Mouse (Mus musculus) megakaryocyte, embryonic 14.5 days (primary cell): ENCODE data around the gene Npepl1. TPM values are rescaled to one million over a fixed set of nuclear protein-coding genes. Genes with fewer than 3 reads are reported as not detected.

ENCODE experiments used
- H3K27me3 ChIP-seq: replicated peaks from 2 replicates; pipeline ENCODE3; 2012; ENCODE audit warnings: inconsistent platforms
- H3K36me3 ChIP-seq: replicated peaks from 2 replicates; pipeline ENCODE3; 2012; ENCODE audit warnings: low read length, inconsistent platforms, mixed read lengths
- H3K4me1 ChIP-seq: 2 replicates; pipeline ENCODE4 v1.6.1; 2012; ENCODE audit warnings: inconsistent platforms
- H3K4me3 ChIP-seq: replicated peaks from 2 replicates; pipeline ENCODE3; 2012; ENCODE audit warnings: moderate library complexity, mild to moderate bottlenecking, inconsistent platforms
- H3K9me3 ChIP-seq: 2 replicates; pipeline ENCODE4 v1.6.1; 2012; ENCODE audit warnings: inconsistent platforms
- FLI1 ChIP-seq: IDR thresholded peaks from 2 replicates; pipeline ENCODE4 v1.6.1; 2012; ENCODE audit warnings: low read length, inconsistent platforms, mixed read lengths
- GATA1 ChIP-seq: IDR thresholded peaks from 3 replicates; pipeline ENCODE4 v1.6.1; 2012; ENCODE audit warnings: mixed read lengths, low read length, inconsistent platforms, borderline replicate concordance
- polyA plus RNA-seq: library from polyadenylated mRNA; stranded (reverse); fragments of >175 nt; gene quantifications from 2 replicates; pipeline ENCODE4 v1.2.3, GENCODE M21; 2012; ENCODE audit warnings: low replicate concordance; ENCODE audit not compliant: insufficient read depth

Gene Npepl1
- 121 and 165 TPM in 2 replicates for polyA plus RNA-seq

- Histone ChIP-seq H3K4me1 (peaks cover 22% of the 10 kb centered on the region), H3K4me3 (peak within 1 kb of the TSS; percentile 95), H3K36me3 (peaks cover 42% of the 10 kb centered on the region), H3K27me3 (no peaks in the 10 kb centered on the region), H3K9me3 (no peaks in the 10 kb centered on the region)
- TF ChIP-seq FLI1, result no peak
- TF ChIP-seq GATA1, result no peak
Observed at GRCm38 (mm10) chr2:174109991-174110782, at the start of gene Npepl1. Gene Npepl1 (plus strand): TSS chr2:174110349.

GRCm38 (mm10) chr2:174061219-174061618 lies 48.9 kb upstream of the Npepl1 start:
- Histone ChIP-seq H3K36me3 (no peaks in the 10 kb centered on the region), H3K9me3 (peaks cover 53% of the 10 kb centered on the region), H3K4me1 (no peaks in the 10 kb centered on the region), H3K4me3 (no peak overlapping the region), H3K27me3 (peaks cover 5% of the 10 kb centered on the region)
- no peak for TF ChIP-seq GATA1
- TF ChIP-seq FLI1, result no peak

GRCm38 (mm10) chr2:174063074-174063473 lies 47.1 kb upstream of the Npepl1 start:
- H3K4me1 ChIP-seq, result no peaks in the 10 kb centered on the region
- H3K36me3 ChIP-seq, result no peaks in the 10 kb centered on the region
- H3K9me3 ChIP-seq, result peaks cover 44% of the 10 kb centered on the region
- no peak overlapping the region for H3K4me3 ChIP-seq
- TF ChIP-seq FLI1 (no peak), GATA1 (no peak)
- peaks cover 7% of the 10 kb centered on the region for H3K27me3 ChIP-seq

GRCm38 (mm10) chr2:174063527-174064211 lies 46.5 kb upstream of the Npepl1 start:
- Histone ChIP-seq H3K4me3 (no peak overlapping the region), H3K36me3 (no peaks in the 10 kb centered on the region), H3K27me3 (peaks cover 5% of the 10 kb centered on the region), H3K4me1 (no peaks in the 10 kb centered on the region), H3K9me3 (peaks cover 42% of the 10 kb centered on the region)
- TF ChIP-seq GATA1, result no peak
- TF ChIP-seq FLI1, result no peak

GRCm38 (mm10) chr2:174067793-174068419 lies 42.2 kb upstream of the Npepl1 start:
- TF ChIP-seq FLI1 (no peak), GATA1 (no peak)
- H3K4me3 ChIP-seq, result no peak overlapping the region
- no peaks in the 10 kb centered on the region for H3K36me3 ChIP-seq
- H3K9me3 ChIP-seq, result peaks cover 13% of the 10 kb centered on the region
- H3K4me1 ChIP-seq, result no peaks in the 10 kb centered on the region
- peaks cover 22% of the 10 kb centered on the region for H3K27me3 ChIP-seq

GRCm38 (mm10) chr2:174069532-174070049 lies 40.6 kb upstream of the Npepl1 start:
- no peak for TF ChIP-seq GATA1
- no peak for TF ChIP-seq FLI1
- H3K27me3 ChIP-seq, result peaks cover 22% of the 10 kb centered on the region
- H3K4me3 ChIP-seq, result no peak overlapping the region
- peaks cover 9% of the 10 kb centered on the region for H3K9me3 ChIP-seq
- H3K36me3 ChIP-seq, result no peaks in the 10 kb centered on the region
- H3K4me1 ChIP-seq, result no peaks in the 10 kb centered on the region

GRCm38 (mm10) chr2:174071406-174071805 lies 38.7 kb upstream of the Npepl1 start:
- TF ChIP-seq FLI1 (no peak), GATA1 (no peak)
- no peaks in the 10 kb centered on the region for H3K36me3 ChIP-seq
- peaks cover 22% of the 10 kb centered on the region for H3K27me3 ChIP-seq

GRCm38 (mm10) chr2:174073156-174073790 lies 36.9 kb upstream of the Npepl1 start:
- peaks cover 20% of the 10 kb centered on the region for H3K27me3 ChIP-seq
- H3K4me1 ChIP-seq, result peaks cover 15% of the 10 kb centered on the region
- TF ChIP-seq FLI1, result no peak
- TF ChIP-seq GATA1, result no peak

More at GRCm38 (mm10) chr2:174071406-174071805, 38.7 kb upstream of the Npepl1 start:
- peaks cover 9% of the 10 kb centered on the region for H3K9me3 ChIP-seq
- peaks cover 11% of the 10 kb centered on the region for H3K4me1 ChIP-seq
- H3K4me3 ChIP-seq, result no peak overlapping the region

GRCm38 (mm10) chr2:174074621-174075020 lies 35.5 kb upstream of the Npepl1 start:
- TF ChIP-seq FLI1 (no peak), GATA1 (no peak)
- no peaks in the 10 kb centered on the region for H3K9me3 ChIP-seq
- H3K27me3 ChIP-seq, result peaks cover 19% of the 10 kb centered on the region
- no peak overlapping the region for H3K4me3 ChIP-seq
- peaks cover 17% of the 10 kb centered on the region for H3K4me1 ChIP-seq
- no peaks in the 10 kb centered on the region for H3K36me3 ChIP-seq

More at GRCm38 (mm10) chr2:174073156-174073790, 36.9 kb upstream of the Npepl1 start:
- 0 out of 2 replicates have a peak, but pooled peaks cover under 1% of the 10 kb centered on the region for H3K9me3 ChIP-seq
- no peaks in the 10 kb centered on the region for H3K36me3 ChIP-seq
- no peak overlapping the region for H3K4me3 ChIP-seq
